Mouse (Mus musculus) heart, embryonic 11.5 days (tissue): ENCODE results near the gene Prdm11. TPM values are rescaled to one million over a fixed set of nuclear protein-coding genes. Genes with fewer than 3 reads are reported as not detected.

Source experiments
- ATAC-seq: fragments of 200-750 bp; cut with Nextera tagmentation; replicated peaks from 2 replicates; pipeline ENCODE4 v1.8.0; 2017; ENCODE audit warnings: moderate library complexity; ENCODE audit not compliant: insufficient number of reproducible peaks, low FRiP score, low TSS enrichment
- H3K27ac ChIP-seq: fragments of 300-500 bp; sonication (generic); 2 replicates; pipeline ENCODE4 v1.5.1; 2014; ENCODE audit warnings: mild to moderate bottlenecking, low read depth, low read length
- H3K27me3 ChIP-seq: fragments of 300-500 bp; sonication (generic); 2 replicates; pipeline ENCODE4 v1.6.1; 2014; ENCODE audit warnings: mild to moderate bottlenecking, low read length, mixed read lengths; ENCODE audit not compliant: control insufficient read depth, insufficient read depth
- H3K36me3 ChIP-seq: fragments of 300-500 bp; sonication (generic); 2 replicates; pipeline ENCODE4 v1.6.1; 2014; ENCODE audit warnings: mild to moderate bottlenecking, low read length, moderate library complexity, mixed read lengths; ENCODE audit not compliant: control insufficient read depth, insufficient read depth
- H3K4me1 ChIP-seq: fragments of 300-500 bp; sonication (generic); 2 replicates; pipeline ENCODE4 v1.6.1; 2014; ENCODE audit warnings: low read length; ENCODE audit not compliant: control insufficient read depth, insufficient read depth
- H3K4me2 ChIP-seq: fragments of 300-500 bp; sonication (generic); 2 replicates; pipeline ENCODE4 v1.6.1; 2014; ENCODE audit warnings: mild to moderate bottlenecking, moderate library complexity
- H3K4me3 ChIP-seq: fragments of 300-500 bp; sonication (generic); 2 replicates; pipeline ENCODE4 v1.5.1; 2014; ENCODE audit warnings: low read depth, low read length
- H3K9ac ChIP-seq: fragments of 300-500 bp; sonication (generic); 2 replicates; pipeline ENCODE4 v1.6.1; 2014; ENCODE audit warnings: mild to moderate bottlenecking, low read depth, low read length, moderate library complexity
- H3K9me3 ChIP-seq: fragments of 300-500 bp; sonication (generic); replicated peaks from 2 replicates; pipeline ENCODE4 v1.6.1; 2016; ENCODE audit warnings: low read length; ENCODE audit not compliant: control insufficient read depth
- WGBS: fragments of 180-500 bp; shearing (Covaris S2); extraction: QIAGEN DNeasy Blood & Tissue Kit; methylation state at CpG from one replicate; pipeline ENCODE4 v1.1.7; 2014; ENCODE audit not compliant: insufficient replicate concordance; 5-methylcytosine and 5-hydroxymethylcytosine counted together
- polyA plus RNA-seq: library from polyadenylated mRNA; unstranded; fragments of >200 nt; fragmentation: Nextera tagmentation; extraction: Ambion mirVana; gene quantifications from 2 replicates; pipeline ENCODE4 v1.2.1, GENCODE M21; 2014

Prdm11 gene
- polyA plus RNA-seq, 1 experiment from 2014 or later, result 3.3 TPM

DNA sequence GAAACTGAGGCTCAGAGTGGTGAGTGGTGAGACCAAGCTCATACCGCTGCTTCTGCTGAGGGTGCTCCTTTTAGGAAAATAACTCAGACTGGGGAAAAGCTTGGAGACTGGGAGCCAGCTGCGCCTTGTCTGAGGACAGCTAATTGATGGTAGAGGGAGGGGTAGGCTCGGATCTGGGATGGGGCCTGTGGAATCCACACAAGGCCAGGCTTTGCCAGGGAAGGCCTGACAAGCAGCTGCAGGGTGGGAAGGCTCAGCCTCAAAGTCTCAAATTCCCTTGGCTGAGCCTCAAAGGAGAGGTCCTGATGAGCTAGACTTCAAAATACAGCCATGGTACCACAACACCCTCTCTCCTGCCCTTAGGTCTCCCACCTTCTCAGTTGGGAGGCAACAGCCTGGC lies 36.9 kb upstream of the Prdm11 start:
- no peak overlapping the region for H3K4me3 ChIP-seq
- ATAC-seq, result no peak
- H3K27me3 ChIP-seq, result no peaks in the 10 kb centered on the region; the same call in 1 of the 2 replicates
- no peak overlapping the region for H3K9ac ChIP-seq
- H3K4me1 ChIP-seq, result no peaks in the 10 kb centered on the region
- H3K9me3 ChIP-seq, result no peaks in the 10 kb centered on the region
- no peaks in the 10 kb centered on the region for H3K36me3 ChIP-seq
- WGBS, result 40% methylated on average over 3 of the region's 3 CpGs
- H3K27ac ChIP-seq, result no peak overlapping the region
- H3K4me2 ChIP-seq, result no peak overlapping the region

- no peak overlapping the region for H3K4me2 ChIP-seq
- H3K27me3 ChIP-seq, result no peaks in the 10 kb centered on the region
- no peaks in the 10 kb centered on the region for H3K4me1 ChIP-seq
- no peaks in the 10 kb centered on the region for H3K36me3 ChIP-seq
- 47% methylated on average over 5 of the region's 5 CpGs for WGBS
- no peak overlapping the region for H3K4me3 ChIP-seq
- no peak for ATAC-seq
- no peak overlapping the region for H3K27ac ChIP-seq
- no peaks in the 10 kb centered on the region for H3K9me3 ChIP-seq
- no peak overlapping the region for H3K9ac ChIP-seq
Observed at GRCm38 (mm10) chr2:93080871-93081608, 35.1 kb upstream of the Prdm11 start.

DNA sequence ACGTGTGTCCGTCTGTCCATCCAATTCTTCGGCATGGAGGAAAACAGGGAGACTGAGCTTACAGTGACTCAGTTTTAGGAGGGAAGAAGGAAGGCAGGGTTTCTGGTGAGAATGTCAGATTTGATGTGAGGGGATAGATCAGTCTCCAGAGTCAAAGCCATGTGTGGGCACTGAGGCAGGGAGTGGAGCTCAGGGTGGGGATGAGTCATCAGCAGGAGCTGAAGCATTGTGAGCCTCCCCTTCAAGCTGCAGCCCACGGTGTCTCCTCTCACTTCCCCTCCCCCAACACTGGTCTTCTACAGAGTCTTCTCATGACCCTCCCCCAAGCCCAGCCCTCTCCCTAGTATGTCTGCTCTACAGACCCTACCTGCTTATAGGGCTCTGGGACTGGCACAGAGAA lies 33.4 kb upstream of the Prdm11 start:
- H3K9me3 ChIP-seq, result no peaks in the 10 kb centered on the region
- H3K27me3 ChIP-seq, result no peaks in the 10 kb centered on the region
- H3K4me2 ChIP-seq, result no peak overlapping the region
- no peaks in the 10 kb centered on the region for H3K36me3 ChIP-seq
- 63% methylated on average over 4 of the region's 4 CpGs for WGBS
- H3K4me3 ChIP-seq, result no peak overlapping the region
- ATAC-seq, result no peak
- H3K9ac ChIP-seq, result no peak overlapping the region
- H3K4me1 ChIP-seq, result no peaks in the 10 kb centered on the region
- no peak overlapping the region for H3K27ac ChIP-seq

- no peak for ATAC-seq
- 58% methylated on average over 6 of the region's 6 CpGs for WGBS
Observed at GRCm38 (mm10) chr2:93076578-93076955, 30.6 kb upstream of the Prdm11 start.

GRCm38 (mm10) chr2:93075738-93076577 lies 30.0 kb upstream of the Prdm11 start:
- Histone ChIP-seq H3K4me3 (no peak overlapping the region), H3K9ac (no peak overlapping the region), H3K9me3 (no peaks in the 10 kb centered on the region), H3K27ac (no peak overlapping the region), H3K27me3 (0 out of 2 replicates have a peak, but pooled peaks cover 9% of the 10 kb centered on the region), H3K4me2 (no peak overlapping the region), H3K4me1 (no peaks in the 10 kb centered on the region), H3K36me3 (no peaks in the 10 kb centered on the region)
- WGBS, result 44% methylated on average over 15 of the region's 15 CpGs
- ATAC-seq, result no peak

More at GRCm38 (mm10) chr2:93076578-93076955, 30.6 kb upstream of the Prdm11 start:
- no peaks in the 10 kb centered on the region for H3K4me1 ChIP-seq
- no peak overlapping the region for H3K4me3 ChIP-seq
- H3K36me3 ChIP-seq, result no peaks in the 10 kb centered on the region
- H3K27me3 ChIP-seq, result 0 out of 2 replicates have a peak, but pooled peaks cover 9% of the 10 kb centered on the region
- no peaks in the 10 kb centered on the region for H3K9me3 ChIP-seq
- H3K4me2 ChIP-seq, result no peak overlapping the region
- H3K9ac ChIP-seq, result no peak overlapping the region
- H3K27ac ChIP-seq, result no peak overlapping the region

DNA sequence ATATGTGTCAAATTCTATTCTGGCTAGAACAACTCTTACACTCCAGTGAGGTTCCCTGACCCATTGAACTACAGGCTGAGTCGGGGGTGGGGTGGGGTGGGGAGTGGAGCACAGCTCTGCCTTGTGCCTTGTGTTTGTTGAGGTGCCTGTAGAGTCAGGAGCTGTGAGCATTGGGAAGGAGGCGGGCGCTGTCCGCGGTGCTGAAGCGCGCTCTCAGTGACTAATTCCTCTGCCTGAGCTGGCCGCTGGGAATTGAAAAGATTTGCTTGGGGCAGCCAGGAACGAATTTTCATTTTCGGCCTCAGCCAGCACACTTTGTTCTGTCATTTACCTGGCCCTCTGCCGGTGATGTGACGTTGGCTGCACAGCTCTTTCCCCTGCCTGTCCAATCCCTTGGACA lies 25.7 kb upstream of the Prdm11 start:
- Histone ChIP-seq H3K4me2 (no peak overlapping the region), H3K9ac (no peak overlapping the region), H3K4me3 (no peak overlapping the region), H3K9me3 (no peaks in the 10 kb centered on the region), H3K27me3 (0 out of 2 replicates have a peak, but pooled peaks cover 9% of the 10 kb centered on the region), H3K27ac (no peak overlapping the region), H3K4me1 (no peaks in the 10 kb centered on the region), H3K36me3 (no peaks in the 10 kb centered on the region)
- no peak for ATAC-seq
- 4% methylated on average over 12 of the region's 12 CpGs for WGBS

GRCm38 (mm10) chr2:93068942-93069341 lies 23.0 kb upstream of the Prdm11 start:
- Histone ChIP-seq H3K36me3 (no peaks in the 10 kb centered on the region), H3K9me3 (no peaks in the 10 kb centered on the region), H3K9ac (no peak overlapping the region), H3K27ac (no peak overlapping the region), H3K4me2 (no peak overlapping the region), H3K4me1 (no peaks in the 10 kb centered on the region), H3K27me3 (peaks cover 12% of the 10 kb centered on the region; the same call in 1 of the 2 replicates), H3K4me3 (no peak overlapping the region)
- no peak for ATAC-seq
- 37% methylated on average over 2 of the region's 2 CpGs for WGBS

- no peak overlapping the region for H3K27ac ChIP-seq
- no peak overlapping the region for H3K4me2 ChIP-seq
- H3K36me3 ChIP-seq, result no peaks in the 10 kb centered on the region
- no peak overlapping the region for H3K9ac ChIP-seq
- ATAC-seq, result no peak
- no peak overlapping the region for H3K4me3 ChIP-seq
- no peaks in the 10 kb centered on the region for H3K4me1 ChIP-seq
- no peaks in the 10 kb centered on the region for H3K9me3 ChIP-seq
- H3K27me3 ChIP-seq, result peaks cover 2% of the 10 kb centered on the region; the same call in 1 of the 2 replicates
- 15% methylated on average over 2 of the region's 2 CpGs for WGBS
Observed at GRCm38 (mm10) chr2:93063347-93063746, 17.4 kb upstream of the Prdm11 start.
